Mouse (Mus musculus) left cerebral cortex, postnatal 25 days (tissue): ENCODE data around the gene Sntg2. TPM values are rescaled to one million over a fixed set of nuclear protein-coding genes. Genes with fewer than 3 reads are reported as not detected.

ENCODE experiments used
- DNase-seq, 2 experiments: peaks; one replicate each; pipeline ENCODE4 v3.0.0; 2022; ENCODE audit warnings: low spot score in 2 of 2, mixed read lengths in 1 of 2
- intact Hi-C: fragments of 180-260 bp; cut with DNase I; formaldehyde crosslinking; loops from one replicate; pipeline ENCODE4 v1.15.1; 2025
- total RNA-seq, 2 experiments: library from RNA; stranded (reverse); gene quantifications; 2 replicates each; pipeline ENCODE4 v1.2.3; 2021

Gene Sntg2
- total RNA-seq, 2 experiments from 2014 or later: 6.5 to 9.9 TPM

GRCm38 (mm10) chr12:30154079-30154673 is 219.0 kb downstream of the Sntg2 start:
- intact Hi-C loops: no loop called here
- DNase-seq: peak in 1 of 2 experiments; percentile 18

GRCm38 (mm10) chr12:30142085-30142484 is 231.1 kb downstream of the Sntg2 start:
- intact Hi-C loops: no loop called here
- peak in 1 of 2 experiments; percentile 43 for DNase-seq

- intact Hi-C loops: no loop called here
- DNase-seq: no peak
Measured at GRCm38 (mm10) chr12:30132524-30132923, 240.7 kb downstream of the Sntg2 start, which contains the start of gene Tpo. Gene Tpo (minus strand): TSS chr12:30132624.

GRCm38 (mm10) chr12:30129411-30129716 is 243.8 kb downstream of the Sntg2 start:
- intact Hi-C loops: loop anchor here (10.0 kb wide), 1 partner anchor 75 kb away; no protein-coding TSS in a partner anchor
- DNase-seq: no peak

GRCm38 (mm10) chr12:30128561-30129410 is 244.4 kb downstream of the Sntg2 start:
- intact Hi-C loops: loop anchor here (1.0 to 10.0 kb wide), 3 partner anchors 74 to 450 kb away; partner anchors contain the start of gene Sntg2
- peak; percentile 78 to 92 for DNase-seq

Other genes with a start within 250 kb of the Sntg2 start
- gene Tpo, start 240.8 kb downstream of the Sntg2 start, total RNA-seq: under 1 TPM; 0.25 to 0.96 TPM
- gene Tmem18, start 211.1 kb upstream of the Sntg2 start, total RNA-seq: 10 to 100 TPM; 35.6 to 36.1 TPM